In genomic region chr1:186748724-186749653, GRCm38 (mm10) we compare ENCODE assay signal across 8 mouse cellular contexts. TPM values are rescaled to one million over a fixed set of nuclear protein-coding genes. Genes with fewer than 3 reads are reported as not detected.
DNase-seq lines count a peak whose midpoint lies in the region; ATAC-seq and TF ChIP-seq lines count a peak whose summit lies in the region.

Gene Rrp15, minus strand, starts transcription at chr1:186749358.

- no peaks in the 10 kb centered on the region for H3K9me3 ChIP-seq in CH12.LX (replicated peaks; ENCODE audit: low read length)
- no peaks in the 10 kb centered on the region for H3K9me3 ChIP-seq in forebrain, embryonic 11.5 days (ENCODE audit: control insufficient read depth, low read length)
- H3K9me3 ChIP-seq in heart, embryonic 16.5 days (replicated peaks; ENCODE audit: control insufficient read depth, low read length), result no peaks in the 10 kb centered on the region
- H3K9me3 ChIP-seq in liver, embryonic 15.5 days (replicated peaks), result no peaks in the 10 kb centered on the region
- H3K9me3 ChIP-seq in neural tube, embryonic 12.5 days, result no peaks in the 10 kb centered on the region

- peak within 1 kb of the TSS; percentile 92 for H3K4me2 ChIP-seq in CH12.LX (ENCODE audit: insufficient read depth, low read depth, poor library complexity, severe bottlenecking)
- H3K4me2 ChIP-seq in forebrain, embryonic 11.5 days (ENCODE audit: low read depth, low read length, severe bottlenecking), result peak within 1 kb of the TSS; percentile 74
- H3K4me2 ChIP-seq in heart, embryonic 16.5 days (ENCODE audit: low read depth, low read length), result peak within 1 kb of the TSS; percentile 85
- H3K4me2 ChIP-seq in liver, embryonic 15.5 days, result peak within 1 kb of the TSS; percentile 76
- H3K4me2 ChIP-seq in neural tube, embryonic 12.5 days (replicated peaks), result peak within 1 kb of the TSS; percentile 87

- dilution Hi-C loops in CH12.LX (cut with MboI; ENCODE audit: extremely low pct_ligation_motif_present, extremely low pct_unique_long_range_greater_than_20kb, low sequenced_read_pairs), result no loop called here

- no peak for TF ChIP-seq RAD21 in CH12.LX (IDR thresholded peaks at IDR 0.05; ENCODE audit: low read depth, low read length)

- WGBS in forebrain, embryonic 11.5 days, result under 1% methylated on average over 46 of the region's 46 CpGs
- WGBS in heart, embryonic 16.5 days, result under 1% methylated on average over 46 of the region's 46 CpGs
- under 1% methylated on average over 46 of the region's 46 CpGs for WGBS in liver, embryonic 15.5 days (ENCODE audit: insufficient replicate concordance)
- WGBS in neural tube, embryonic 12.5 days, result under 1% methylated on average over 46 of the region's 46 CpGs

- H3K4me3 ChIP-seq in CH12.LX (replicated peaks in 1 of 3; ENCODE audit: low read depth in 2 of 3, low read length in 2 of 3, poor library complexity in 1 of 3), result peak within 1 kb of the TSS; percentile 88 to 95 (median 91)
- H3K4me3 ChIP-seq in forebrain, embryonic 11.5 days (ENCODE audit: low read depth, low read length), result peak within 1 kb of the TSS; percentile 75
- H3K4me3 ChIP-seq in heart, embryonic 16.5 days (ENCODE audit: low read length), result peak within 1 kb of the TSS; percentile 90
- H3K4me3 ChIP-seq in liver, embryonic 15.5 days (replicated peaks), result peak within 1 kb of the TSS; percentile 77
- H3K4me3 ChIP-seq in neural tube, embryonic 12.5 days, result peak within 1 kb of the TSS; percentile 69

- no peak for TF ChIP-seq EP300 in CH12.LX (IDR thresholded peaks at IDR 0.05; ENCODE audit: low read length)

- no peaks in the 10 kb centered on the region for H3K27me3 ChIP-seq in CH12.LX (replicated peaks)
- no peaks in the 10 kb centered on the region for H3K27me3 ChIP-seq in forebrain, embryonic 11.5 days (ENCODE audit: control insufficient read depth, insufficient read depth, low read length)
- no peaks in the 10 kb centered on the region for H3K27me3 ChIP-seq in heart, embryonic 16.5 days (ENCODE audit: control insufficient read depth, insufficient read depth, low read length)
- H3K27me3 ChIP-seq in liver, embryonic 15.5 days, result no peaks in the 10 kb centered on the region
- H3K27me3 ChIP-seq in neural tube, embryonic 12.5 days (replicated peaks), result no peaks in the 10 kb centered on the region

- TF ChIP-seq CTCF in CH12.LX (conservative IDR thresholded peaks at IDR 0.05 in 1 of 2, IDR thresholded peaks at IDR 0.05 in 1 of 2; ENCODE audit: low read depth in 2 of 2, low read length in 2 of 2), result no peak

- peak; percentile 91 for DNase-seq in CH12.LX (ENCODE audit: extremely low read depth)
- peak; percentile 83 for DNase-seq in c-Kit-positive CD71-positive TER-119-negative erythroid progenitor cells, embryonic 14.5 days (ENCODE audit: low read depth)
- DNase-seq in forebrain, embryonic 11.5 days (ENCODE audit: low spot score), result peak; percentile 93
- peak; percentile 80 to 86 for DNase-seq in kidney, postnatal 36 days
- DNase-seq in telencephalon, adult 2 months (ENCODE audit: low read depth, low spot score), result peak; percentile 86

- TF ChIP-seq POLR2A in CH12.LX (IDR thresholded peaks at IDR 0.05; ENCODE audit: low read depth, low read length), result peak; percentile 96

- peak within 1 kb of the TSS; percentile 92 for H3K9ac ChIP-seq in CH12.LX (ENCODE audit: insufficient read depth, low read depth)
- peak within 1 kb of the TSS; percentile 89 for H3K9ac ChIP-seq in forebrain, embryonic 11.5 days (ENCODE audit: low read length)
- H3K9ac ChIP-seq in heart, embryonic 16.5 days (ENCODE audit: low read length), result peak within 1 kb of the TSS; percentile 97
- H3K9ac ChIP-seq in liver, embryonic 15.5 days, result peak within 1 kb of the TSS; percentile 71
- peak within 1 kb of the TSS; percentile 84 for H3K9ac ChIP-seq in neural tube, embryonic 12.5 days

- H3K27ac ChIP-seq in CH12.LX (ENCODE audit: insufficient read depth, low read depth), result peak within 1 kb of the TSS; percentile 30; the same call in 1 of the 2 replicates
- H3K27ac ChIP-seq in forebrain, embryonic 11.5 days (ENCODE audit: low read depth, low read length), result no peak within 1 kb of the TSS
- peak within 1 kb of the TSS; percentile 91 for H3K27ac ChIP-seq in heart, embryonic 16.5 days (ENCODE audit: low read length)
- H3K27ac ChIP-seq in liver, embryonic 15.5 days (replicated peaks), result peak within 1 kb of the TSS; percentile 60
- H3K27ac ChIP-seq in neural tube, embryonic 12.5 days, result peak within 1 kb of the TSS; percentile 47; the same call in 1 of the 2 replicates

- ATAC-seq in forebrain, embryonic 11.5 days (replicated peaks; ENCODE audit: low FRiP score), result peak; percentile 93
- peak; percentile 89 for ATAC-seq in heart, embryonic 16.5 days (replicated peaks; ENCODE audit: extremely low read depth, insufficient read depth, low FRiP score)
- ATAC-seq in liver, embryonic 15.5 days (ENCODE audit: insufficient read depth), result peak; percentile 89
- peak; percentile 96 for ATAC-seq in neural tube, embryonic 12.5 days (ENCODE audit: low FRiP score, low read depth)

- in situ Hi-C loops in CH12.LX (cut with MboI; ENCODE audit: low pct_ligation_motif_present, low pct_unique_long_range_greater_than_20kb, low sequenced_read_pairs), result no loop called here

- peaks cover 45% of the 10 kb centered on the region for H3K79me2 ChIP-seq in CH12.LX (replicated peaks; ENCODE audit: control insufficient read depth, extremely low read depth, insufficient read depth, poor library complexity, severe bottlenecking)

- H3K4me1 ChIP-seq in CH12.LX (ENCODE audit: control insufficient read depth in 1 of 2, insufficient read depth in 2 of 2), result peaks cover 2 to 22% of the 10 kb centered on the region in 2 experiments; a peak in 2 of 4 replicates
- peaks cover 7% of the 10 kb centered on the region; the same call in 1 of the 2 replicates for H3K4me1 ChIP-seq in forebrain, embryonic 11.5 days (replicated peaks; ENCODE audit: control insufficient read depth, insufficient read depth, low read length)
- H3K4me1 ChIP-seq in heart, embryonic 16.5 days (ENCODE audit: control insufficient read depth, insufficient read depth, low read length), result peaks cover 14% of the 10 kb centered on the region
- peaks cover 17% of the 10 kb centered on the region for H3K4me1 ChIP-seq in liver, embryonic 15.5 days (replicated peaks)
- H3K4me1 ChIP-seq in neural tube, embryonic 12.5 days, result peaks cover 16% of the 10 kb centered on the region

- H3K36me3 ChIP-seq in CH12.LX (replicated peaks in 1 of 2; ENCODE audit: control insufficient read depth in 1 of 2, insufficient read depth in 1 of 2, low read length in 1 of 2), result peaks cover 5 to 32% of the 10 kb centered on the region in 2 experiments
- no peaks in the 10 kb centered on the region for H3K36me3 ChIP-seq in forebrain, embryonic 11.5 days (ENCODE audit: control insufficient read depth, insufficient read depth, low read length)
- H3K36me3 ChIP-seq in heart, embryonic 16.5 days (ENCODE audit: control insufficient read depth, insufficient read depth), result no peaks in the 10 kb centered on the region
- no peaks in the 10 kb centered on the region for H3K36me3 ChIP-seq in liver, embryonic 15.5 days (replicated peaks)
- no peaks in the 10 kb centered on the region for H3K36me3 ChIP-seq in neural tube, embryonic 12.5 days

TF ChIP-seq in CH12.LX, 34 proteins besides CTCF, POLR2A, EP300 and RAD21 (continues in another document):
- TF ChIP-seq MAFK (IDR thresholded peaks at IDR 0.05; ENCODE audit: insufficient replicate concordance, low read length), result no peak
- no peak for TF ChIP-seq SMC3 (IDR thresholded peaks at IDR 0.05; ENCODE audit: low read depth, low read length)
- TF ChIP-seq MAX (IDR thresholded peaks at IDR 0.05; ENCODE audit: low read length), result peak; percentile 96
- peak; percentile 69 for TF ChIP-seq MEF2A (IDR thresholded peaks at IDR 0.05; ENCODE audit: borderline replicate concordance, low read depth, low read length)
- TF ChIP-seq USF1 (IDR thresholded peaks at IDR 0.05; ENCODE audit: low read depth, low read length), result no peak; the same call in 1 of the 2 replicates
- TF ChIP-seq MXI1 (IDR thresholded peaks at IDR 0.05; ENCODE audit: low read depth, low read length), result peak; percentile 100
- TF ChIP-seq POLR2AphosphoS2 (IDR thresholded peaks at IDR 0.05; ENCODE audit: low read depth, low read length), result peak; percentile 88; the same call in 1 of the 2 replicates
- TF ChIP-seq JUND (conservative IDR thresholded peaks at IDR 0.05; ENCODE audit: low read depth, low read length), result no peak
- TF ChIP-seq GABPA (IDR thresholded peaks at IDR 0.05; ENCODE audit: insufficient replicate concordance, low read depth, low read length), result no peak; the same call in 1 of the 2 replicates
- TF ChIP-seq UBTF (IDR thresholded peaks at IDR 0.05; ENCODE audit: low read depth, low read length), result peak; percentile 97
- no peak for TF ChIP-seq RCOR1 (conservative IDR thresholded peaks at IDR 0.05; ENCODE audit: low read depth, low read length)
- no peak for TF ChIP-seq ETS1 (conservative IDR thresholded peaks at IDR 0.05; ENCODE audit: low read depth, low read length)
- TF ChIP-seq BHLHE40 (IDR thresholded peaks at IDR 0.05; ENCODE audit: low read depth, low read length), result peak; percentile 85
- TF ChIP-seq CHD1 (IDR thresholded peaks at IDR 0.05; ENCODE audit: low read depth, low read length), result no peak
- no peak for TF ChIP-seq MAZ (IDR thresholded peaks at IDR 0.05; ENCODE audit: low read depth, low read length)
- TF ChIP-seq NELFE (IDR thresholded peaks at IDR 0.05; ENCODE audit: low read depth, low read length), result peak; percentile 94
- TF ChIP-seq ZC3H11A (IDR thresholded peaks at IDR 0.05; ENCODE audit: low read depth, low read length), result no peak
- TF ChIP-seq ZMIZ1 (IDR thresholded peaks at IDR 0.05; ENCODE audit: low read depth, low read length), result peak; percentile 91
- no peak for TF ChIP-seq USF2 (conservative IDR thresholded peaks at IDR 0.05; ENCODE audit: low read depth, low read length)
- no peak for TF ChIP-seq ZNF384 (IDR thresholded peaks at IDR 0.05; ENCODE audit: low read depth, low read length)
- no peak for TF ChIP-seq PAX5 (IDR thresholded peaks at IDR 0.05; ENCODE audit: low read length)
- no peak for TF ChIP-seq E2F4 (IDR thresholded peaks at IDR 0.05; ENCODE audit: insufficient replicate concordance, low read depth, low read length)
- TF ChIP-seq ELF1 (IDR thresholded peaks at IDR 0.05; ENCODE audit: low read depth, low read length), result peak; percentile 83
- TF ChIP-seq TBP (conservative IDR thresholded peaks at IDR 0.05; ENCODE audit: low read depth, low read length), result peak; percentile 95

RNA-seq across cellular contexts. Expression of gene Rrp15, which starts in this region (rescaled TPM):
- 83.8 and 112 TPM in 2 replicates for total RNA-seq in CH12.LX (2012; rRNA removed)
- total RNA-seq in CH12.LX (2014; rRNA removed), result 172 and 193 TPM in 2 replicates
- polyA plus RNA-seq in CH12.LX (2012; ENCODE audit: insufficient read length, low read depth), result 176 and 242 TPM in 2 replicates
- 64.5 and 69.4 TPM in 2 replicates for polyA plus RNA-seq in forebrain, embryonic 11.5 days (2014; fragmentation: Nextera tagmentation; extraction: Ambion mirVana)
- polyA plus RNA-seq in heart, embryonic 16.5 days (2015; fragmentation: Nextera tagmentation; extraction: Ambion mirVana), result 31.6 and 40.3 TPM in 2 replicates
- polyA plus RNA-seq in liver, embryonic 15.5 days (2015; fragmentation: Nextera tagmentation; extraction: Ambion mirVana), result 21.3 and 25.9 TPM in 2 replicates
- polyA plus RNA-seq in neural tube, embryonic 12.5 days (2016; fragmentation: Nextera tagmentation; extraction: Ambion mirVana), result 41.7 and 49.1 TPM in 2 replicates
